9 mouse cellular contexts compared by ENCODE assay signal in genomic region chr6:39019219-39019618, GRCm38 (mm10).
"Had no signal": no experiment of that assay in that cellular context is flagged by ENCODE, and none has a peak within 500 bp of the region (broad histone marks: within the 10 kb centered on the region; RNA-seq: fewer than 3 reads in every experiment).

No protein-coding gene starts in this region.

- ATAC-seq: lung, postnatal 0 days; midbrain, embryonic 13.5 days had no signal

- H3K9me3 ChIP-seq: limb, embryonic 13.5 days; midbrain, embryonic 13.5 days; neural tube, embryonic 15.5 days had no signal

- DNase-seq: lung, adult 18-20 months; thymus, postnatal 14 days had no signal

- H3K4me1 ChIP-seq: limb, embryonic 13.5 days; midbrain, embryonic 13.5 days had no signal

- H3K9ac ChIP-seq: limb, embryonic 13.5 days; liver, embryonic 14.5 days; midbrain, embryonic 13.5 days; neural tube, embryonic 15.5 days had no signal

- H3K4me3 ChIP-seq: limb, embryonic 13.5 days; midbrain, embryonic 13.5 days; neural tube, embryonic 15.5 days had no signal

- H3K27me3 ChIP-seq: limb, embryonic 13.5 days; midbrain, embryonic 13.5 days; neural tube, embryonic 15.5 days had no signal

- H3K4me2 ChIP-seq: limb, embryonic 13.5 days; midbrain, embryonic 13.5 days; neural tube, embryonic 15.5 days had no signal

- H3K36me3 ChIP-seq: limb, embryonic 13.5 days; midbrain, embryonic 13.5 days; neural tube, embryonic 15.5 days had no signal

- H3K27ac ChIP-seq: kidney, postnatal 0 days; limb, embryonic 13.5 days; liver, embryonic 14.5 days; midbrain, embryonic 13.5 days; neural tube, embryonic 15.5 days; stomach, postnatal 0 days had no signal
